Mouse (Mus musculus) hindbrain, embryonic 14.5 days (tissue): ENCODE data around the gene Tmem95. TPM values are rescaled to one million over a fixed set of nuclear protein-coding genes. Genes with fewer than 3 reads are reported as not detected.
"Not testable (repeated sequence)": the region's sequence is repeated elsewhere in the genome, so short reads cannot be mapped to it uniquely, and the experiment has no call there.

Experiments used
- ATAC-seq: fragments of 200-750 bp; cut with Nextera tagmentation; 2 replicates; pipeline ENCODE4 v1.8.0; 2017; ENCODE audit warnings: moderate number of reproducible peaks, mild to moderate bottlenecking, moderate TSS enrichment, moderate library complexity; ENCODE audit not compliant: low FRiP score
- DNase-seq: peaks from one replicate; pipeline ENCODE4 v3.0.0-alpha.2; 2015; ENCODE audit warnings: low spot score
- H3K27ac ChIP-seq: fragments of 300-500 bp; sonication (generic); 2 replicates; pipeline ENCODE4 v1.5.1; 2014; ENCODE audit warnings: mild to moderate bottlenecking, moderate library complexity
- H3K27me3 ChIP-seq: fragments of 300-500 bp; sonication (generic); 2 replicates; pipeline ENCODE4 v1.6.1; 2014; ENCODE audit warnings: mild to moderate bottlenecking, low read length, mixed read lengths; ENCODE audit not compliant: control insufficient read depth, insufficient read depth
- H3K36me3 ChIP-seq: fragments of 300-500 bp; sonication (generic); replicated peaks from 2 replicates; pipeline ENCODE4 v1.6.1; 2014; ENCODE audit not compliant: control insufficient read depth, insufficient read depth
- H3K4me1 ChIP-seq: fragments of 300-500 bp; sonication (generic); replicated peaks from 2 replicates; pipeline ENCODE4 v1.6.1; 2014; ENCODE audit warnings: antibody characterized with exemption, low read length, mixed read lengths; ENCODE audit not compliant: control insufficient read depth, insufficient read depth
- H3K4me2 ChIP-seq: fragments of 300-500 bp; sonication (generic); replicated peaks from 2 replicates; pipeline ENCODE4 v1.6.1; 2014; ENCODE audit warnings: mild to moderate bottlenecking, moderate library complexity
- H3K4me3 ChIP-seq: fragments of 300-500 bp; sonication (generic); replicated peaks from 2 replicates; pipeline ENCODE4 v1.5.1; 2014; ENCODE audit warnings: mild to moderate bottlenecking, low read length
- H3K9ac ChIP-seq: fragments of 300-500 bp; sonication (generic); 2 replicates; pipeline ENCODE4 v1.6.1; 2014
- H3K9me3 ChIP-seq: fragments of 300-500 bp; sonication (generic); 2 replicates; pipeline ENCODE4 v1.6.1; 2016; ENCODE audit warnings: low read length; ENCODE audit not compliant: control insufficient read depth
- WGBS: fragments of 180-500 bp; shearing (Covaris S2); extraction: QIAGEN DNeasy Blood & Tissue Kit; methylation state at CpG from one replicate; pipeline ENCODE4 v1.1.7; 2014; 5-methylcytosine and 5-hydroxymethylcytosine counted together
- polyA plus RNA-seq: library from polyadenylated mRNA; unstranded; fragments of >200 nt; fragmentation: Nextera tagmentation; extraction: Ambion mirVana; gene quantifications from 2 replicates; pipeline ENCODE4 v1.2.1, GENCODE M21; 2014

The Tmem95 gene
- polyA plus RNA-seq, 1 experiment from 2014 or later, result not detected

- H3K4me3 ChIP-seq, result no peak overlapping the region
- H3K36me3 ChIP-seq, result no peaks in the 10 kb centered on the region
- no peaks in the 10 kb centered on the region for H3K9me3 ChIP-seq
- no peak overlapping the region for H3K4me2 ChIP-seq
- H3K27ac ChIP-seq, result no peak overlapping the region
- no peaks in the 10 kb centered on the region for H3K27me3 ChIP-seq
- WGBS, result 79% methylated on average over 4 of the region's 4 CpGs
- H3K9ac ChIP-seq, result no peak overlapping the region
- ATAC-seq, result no peak
- no peak for DNase-seq
- no peaks in the 10 kb centered on the region for H3K4me1 ChIP-seq
Measured at GRCm38 (mm10) chr11:69872451-69872850, 5.4 kb downstream of the Tmem95 start.

- Histone ChIP-seq H3K9ac (no peak overlapping the region), H3K27ac (no peak overlapping the region)
Measured at GRCm38 (mm10) chr11:69871822-69872221, 6.0 kb downstream of the Tmem95 start.

GRCm38 (mm10) chr11:69870289-69871069, 7.3 kb downstream of the Tmem95 start:
- ATAC-seq (no peak), DNase-seq (no peak)
- no peaks in the 10 kb centered on the region for H3K36me3 ChIP-seq
- no peak overlapping the region for H3K4me3 ChIP-seq
- WGBS, result 93% methylated on average over 2 of the region's 2 CpGs
- no peak overlapping the region for H3K9ac ChIP-seq
- H3K27me3 ChIP-seq, result no peaks in the 10 kb centered on the region
- no peaks in the 10 kb centered on the region for H3K4me1 ChIP-seq
- no peak overlapping the region for H3K4me2 ChIP-seq
- no peaks in the 10 kb centered on the region for H3K9me3 ChIP-seq
- no peak overlapping the region for H3K27ac ChIP-seq

More at GRCm38 (mm10) chr11:69871822-69872221, 6.0 kb downstream of the Tmem95 start:
- H3K4me3 ChIP-seq, result no peak overlapping the region
- 94% methylated on average over 7 of the region's 7 CpGs for WGBS
- H3K27me3 ChIP-seq, result no peaks in the 10 kb centered on the region
- no peaks in the 10 kb centered on the region for H3K36me3 ChIP-seq
- DNase-seq (no peak), ATAC-seq (no peak)
- no peaks in the 10 kb centered on the region for H3K4me1 ChIP-seq
- no peaks in the 10 kb centered on the region for H3K9me3 ChIP-seq
- no peak overlapping the region for H3K4me2 ChIP-seq

- 69% methylated on average over 9 of the region's 9 CpGs for WGBS
- no peaks in the 10 kb centered on the region for H3K9me3 ChIP-seq
- no peak for DNase-seq
- H3K4me1 ChIP-seq, result no peaks in the 10 kb centered on the region
- no peaks in the 10 kb centered on the region for H3K27me3 ChIP-seq
- H3K36me3 ChIP-seq, result no peaks in the 10 kb centered on the region
- no peak overlapping the region for H3K9ac ChIP-seq
- no peak overlapping the region for H3K4me3 ChIP-seq
- no peak for ATAC-seq
- no peak overlapping the region for H3K4me2 ChIP-seq
- no peak overlapping the region for H3K27ac ChIP-seq
Measured at GRCm38 (mm10) chr11:69867335-69867734, 10.5 kb downstream of the Tmem95 start.

GRCm38 (mm10) chr11:69865561-69865960, 12.3 kb downstream of the Tmem95 start:
- no peak for DNase-seq
- WGBS, result 78% methylated on average over 9 of the region's 9 CpGs
- Histone ChIP-seq H3K4me2 (no peak overlapping the region), H3K4me3 (no peak overlapping the region), H3K9me3 (no peaks in the 10 kb centered on the region), H3K9ac (no peak overlapping the region), H3K27me3 (no peaks in the 10 kb centered on the region), H3K27ac (no peak overlapping the region), H3K36me3 (no peaks in the 10 kb centered on the region), H3K4me1 (no peaks in the 10 kb centered on the region)
- no peak for ATAC-seq

GRCm38 (mm10) chr11:69864138-69864860, 13.5 kb downstream of the Tmem95 start:
- H3K4me2 ChIP-seq, result no peak overlapping the region
- H3K27ac ChIP-seq, result no peak overlapping the region
- 56% methylated on average over 8 of the region's 8 CpGs for WGBS

GRCm38 (mm10) chr11:69863729-69864128, 14.1 kb downstream of the Tmem95 start:
- H3K4me1 ChIP-seq, ATAC-seq, H3K4me3 ChIP-seq, H3K36me3 ChIP-seq, DNase-seq, H3K9me3 ChIP-seq, H3K27ac ChIP-seq, H3K4me2 ChIP-seq, H3K9ac ChIP-seq: not testable (repeated sequence)
- WGBS, result 77% methylated on average over 3 of the region's 3 CpGs
- peaks cover 10% of the 10 kb centered on the region; the same call in 1 of the 2 replicates for H3K27me3 ChIP-seq

More at GRCm38 (mm10) chr11:69864138-69864860, 13.5 kb downstream of the Tmem95 start:
- Histone ChIP-seq H3K9ac (no peak overlapping the region), H3K27me3 (0 out of 2 replicates have a peak, but pooled peaks cover 4% of the 10 kb centered on the region), H3K4me3 (no peak overlapping the region), H3K4me1 (no peaks in the 10 kb centered on the region), H3K9me3 (no peaks in the 10 kb centered on the region), H3K36me3 (no peaks in the 10 kb centered on the region)
- no peak for ATAC-seq
- DNase-seq, result no peak

- H3K4me3 ChIP-seq, result no peak within 1 kb of the TSS
- no peak for DNase-seq
- H3K27ac ChIP-seq, result no peak within 1 kb of the TSS
- no peak within 1 kb of the TSS for H3K4me2 ChIP-seq
- H3K4me1 ChIP-seq, result no peaks in the 10 kb centered on the region
- peaks cover 23% of the 10 kb centered on the region for H3K27me3 ChIP-seq
- no peaks in the 10 kb centered on the region for H3K36me3 ChIP-seq
- H3K9me3 ChIP-seq, result no peaks in the 10 kb centered on the region
- 22% methylated on average over 30 of the region's 30 CpGs for WGBS
- no peak for ATAC-seq
- H3K9ac ChIP-seq, result no peak within 1 kb of the TSS
Measured at GRCm38 (mm10) chr11:69858113-69858998, 19.5 kb downstream of the Tmem95 start, which contains the start of gene Tnk1. Gene Tnk1, minus strand, starts transcription at chr11:69858730.

GRCm38 (mm10) chr11:69855347-69855746, 22.5 kb downstream of the Tmem95 start:
- Histone ChIP-seq H3K36me3 (peaks cover 14% of the 10 kb centered on the region), H3K4me1 (no peaks in the 10 kb centered on the region), H3K4me3 (no peak overlapping the region), H3K9ac (no peak overlapping the region), H3K27ac (no peak overlapping the region), H3K4me2 (no peak overlapping the region), H3K27me3 (peaks cover 23% of the 10 kb centered on the region), H3K9me3 (no peaks in the 10 kb centered on the region)
- no peak for ATAC-seq
- WGBS, result 16% methylated on average over 16 of the region's 16 CpGs
- DNase-seq, result no peak
